Mouse (Mus musculus) gastrocnemius, postnatal 4 days (tissue): ENCODE results near the gene Pon1. TPM values are rescaled to one million over a fixed set of nuclear protein-coding genes. Genes with fewer than 3 reads are reported as not detected.

ENCODE experiments used
- DNase-seq, 2 experiments: peaks; one replicate each; pipeline ENCODE4 v3.0.0; 2021 to 2022; ENCODE audit warnings: low spot score in 2 of 2, mixed read lengths in 2 of 2
- total RNA-seq, 2 experiments: library from RNA; stranded (reverse); gene quantifications; 2 replicates each; pipeline ENCODE4 v1.2.3; 2021

Gene Pon1
- total RNA-seq, 2 experiments from 2014 or later, result 0.32 to 0.93 TPM

DNA sequence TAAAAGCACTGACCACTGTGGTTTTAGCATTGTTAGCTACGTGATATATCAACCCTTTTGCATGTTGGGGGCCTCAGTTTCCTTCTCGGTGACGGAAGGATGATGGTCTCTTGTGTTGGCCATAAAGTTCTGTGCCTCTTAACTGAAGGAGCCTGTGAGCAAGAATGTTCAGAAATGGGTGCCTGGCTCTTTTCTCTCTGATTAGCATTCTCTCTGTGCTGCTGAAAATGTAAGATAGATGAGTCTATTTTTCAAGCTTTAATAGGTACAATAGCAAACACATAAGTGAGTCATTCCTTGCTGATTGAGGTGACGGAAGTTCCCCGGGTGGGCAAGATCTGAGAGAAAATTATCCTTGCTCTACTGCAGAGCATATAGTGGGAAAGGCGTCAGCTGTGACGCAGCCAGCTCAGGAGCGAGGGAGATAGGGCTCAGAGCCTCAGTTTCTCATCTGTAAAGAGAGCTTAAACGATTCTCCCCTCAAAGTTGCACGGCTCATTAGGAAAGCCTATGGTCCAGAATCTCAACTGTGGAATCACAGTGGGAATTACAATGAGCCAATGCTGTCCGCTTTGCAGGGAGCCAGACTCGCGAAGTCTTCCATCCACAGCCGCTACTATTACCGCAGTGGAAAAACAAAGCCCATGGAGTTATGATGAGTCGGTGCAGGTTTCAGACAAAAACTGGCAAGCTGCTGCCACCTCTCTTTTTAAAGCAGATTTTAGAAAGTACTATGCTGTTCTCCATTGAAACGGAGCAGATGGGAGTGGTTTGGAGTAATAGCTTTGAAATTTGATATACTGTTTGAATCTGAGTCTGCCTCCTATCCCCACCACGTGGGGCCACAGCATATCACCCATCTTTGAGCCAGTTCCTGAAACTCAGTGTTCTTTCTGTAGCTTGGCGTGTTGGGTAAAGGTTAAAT, 15.5 kb downstream of the Pon1 start:
- DNase-seq, result no peak

- DNase-seq, result no peak
These were observed 19.4 kb downstream of the Pon1 start for GRCm38 (mm10) chr6:5174179-5174812.

- DNase-seq, result no peak
These were observed 21.2 kb downstream of the Pon1 start for GRCm38 (mm10) chr6:5172571-5172970.

DNA sequence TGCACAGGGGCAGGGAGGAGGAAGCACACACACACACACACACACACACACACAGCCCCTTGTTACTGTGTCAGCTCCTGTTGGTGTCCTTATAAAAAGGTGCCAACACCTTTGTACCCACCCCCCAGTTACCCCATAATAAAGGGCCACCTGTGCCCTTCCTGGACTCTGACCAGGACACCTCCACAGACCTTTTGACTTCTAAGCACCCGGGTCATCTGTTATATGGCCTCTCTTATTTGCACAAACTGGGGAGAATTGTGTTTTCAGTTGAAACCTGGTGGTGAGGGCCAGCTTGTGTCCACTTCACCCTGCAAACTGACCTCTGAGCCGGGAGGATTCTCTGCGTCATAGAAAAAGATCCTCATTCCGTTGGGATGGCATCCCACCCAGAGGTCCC, 22.3 kb downstream of the Pon1 start:
- DNase-seq, result no peak

GRCm38 (mm10) chr6:5168158-5168557, 25.6 kb downstream of the Pon1 start:
- DNase-seq, result no peak

DNA sequence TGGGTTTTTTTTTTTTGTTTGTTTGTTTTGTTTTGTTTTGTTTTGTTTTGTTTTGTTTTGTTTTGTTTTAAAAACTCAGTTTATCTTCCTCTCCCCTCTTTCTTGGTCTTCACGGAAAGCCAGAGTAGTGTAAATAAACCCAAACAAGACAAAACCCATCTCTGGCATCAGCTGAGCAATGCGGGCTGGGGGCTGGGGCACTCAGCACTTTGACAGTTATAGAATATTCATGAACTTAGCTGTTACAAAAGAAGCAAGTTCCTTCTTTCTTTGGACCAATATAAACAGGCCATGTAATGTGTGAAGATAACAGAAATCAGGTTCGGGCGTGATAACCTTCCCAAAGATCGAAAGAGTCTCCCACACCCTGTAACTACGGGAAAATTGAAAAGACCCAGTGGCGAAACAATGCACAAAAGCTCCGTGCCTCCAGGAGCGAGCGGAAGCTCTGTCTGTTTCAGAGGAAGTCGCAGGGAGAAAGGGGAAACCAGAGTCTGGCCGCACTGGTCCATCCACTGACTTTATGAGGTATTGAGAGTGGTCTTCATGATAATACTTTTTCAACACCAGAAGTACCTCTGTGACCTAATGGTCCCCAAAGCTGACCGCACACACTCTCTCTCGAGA, 26.6 kb downstream of the Pon1 start:
- no peak for DNase-seq

DNA sequence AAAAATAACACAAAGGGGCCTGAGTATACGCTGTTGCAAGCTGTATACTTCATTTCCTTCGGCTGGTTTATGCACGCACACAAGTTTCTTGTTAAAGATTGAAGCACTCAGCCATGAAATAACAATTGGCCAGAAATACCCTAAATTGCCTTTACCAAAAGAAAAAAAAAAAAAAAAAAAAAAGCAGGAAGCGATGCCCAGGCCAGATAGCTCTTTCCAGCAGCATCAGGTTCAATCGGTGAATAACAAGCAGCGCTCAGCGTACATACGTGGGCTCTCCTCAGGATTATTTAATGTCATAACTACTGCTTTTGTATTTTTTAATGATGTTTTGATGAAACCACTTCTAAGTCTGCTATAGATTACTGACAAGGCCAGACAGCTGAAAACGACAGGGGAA, 28.9 kb downstream of the Pon1 start:
- DNase-seq, result no peak

DNA sequence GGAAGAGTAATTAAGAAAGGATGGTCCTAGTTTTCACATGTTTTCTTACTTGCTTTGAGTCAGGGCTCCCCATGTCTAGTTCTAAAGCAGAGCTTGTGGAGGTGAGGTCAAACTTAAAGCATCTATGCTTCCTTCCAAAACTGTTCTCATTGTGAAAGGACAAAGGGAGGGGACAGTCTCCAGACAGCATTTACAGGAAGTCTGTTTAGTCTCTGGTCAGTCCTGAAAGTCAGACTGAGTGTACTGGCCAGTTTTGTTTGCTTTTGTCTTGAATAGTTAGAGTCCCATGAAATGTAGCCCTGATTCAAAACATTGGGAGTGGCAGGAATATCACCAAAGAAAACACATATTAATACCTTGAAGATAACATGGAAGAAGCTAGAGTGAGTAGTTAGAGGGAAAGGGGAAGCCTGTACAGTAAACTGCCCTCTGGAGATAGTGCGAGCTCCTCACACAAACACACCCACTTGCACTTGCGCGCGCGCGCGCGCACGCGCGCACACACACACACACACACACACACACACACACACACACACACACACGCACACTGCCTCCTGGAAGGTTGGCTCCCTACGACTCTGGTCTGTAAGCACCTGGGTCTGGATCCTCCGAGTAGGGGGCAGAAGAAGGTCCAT, 30.1 kb downstream of the Pon1 start:
- no peak for DNase-seq

DNA sequence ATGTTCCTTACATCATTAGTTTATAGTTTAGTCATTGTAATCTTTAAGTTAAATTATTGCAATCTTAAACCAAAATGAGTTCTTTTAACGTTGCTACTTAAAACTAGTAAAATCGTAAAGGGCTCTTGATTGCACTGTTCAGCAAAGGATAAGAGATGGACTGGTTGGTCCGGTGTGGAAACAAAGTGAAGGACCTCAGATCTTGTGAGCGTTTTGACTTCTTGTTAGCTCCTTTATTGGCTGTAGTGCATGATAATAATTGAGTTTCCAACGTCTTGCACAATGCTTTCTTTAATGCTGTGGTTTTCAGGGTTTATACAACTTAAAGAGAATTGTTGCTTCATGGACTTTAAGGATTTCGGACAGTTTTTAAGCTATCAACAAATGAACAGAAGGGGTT, 31.7 kb downstream of the Pon1 start:
- no peak for DNase-seq

DNA sequence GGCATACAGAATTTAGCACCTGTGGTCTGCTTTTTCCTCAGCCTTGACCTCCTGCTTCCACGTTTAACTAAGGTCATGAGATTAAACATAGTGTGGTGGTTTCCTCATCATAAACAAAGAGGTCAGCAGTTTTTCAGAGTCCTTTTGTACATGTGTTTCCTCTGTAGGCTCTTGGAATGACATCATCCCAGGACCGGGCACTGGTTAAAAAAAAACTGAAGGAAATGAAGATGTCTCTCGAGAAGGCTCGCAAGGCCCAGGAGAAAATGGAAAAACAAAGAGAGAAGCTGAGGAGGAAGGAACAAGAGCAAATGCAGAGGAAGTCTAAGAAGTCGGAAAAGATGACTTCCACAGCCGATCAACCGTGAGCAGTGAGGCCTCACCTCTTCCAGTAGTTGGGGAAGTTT, 34.4 kb downstream of the Pon1 start:
- DNase-seq, result no peak

DNA sequence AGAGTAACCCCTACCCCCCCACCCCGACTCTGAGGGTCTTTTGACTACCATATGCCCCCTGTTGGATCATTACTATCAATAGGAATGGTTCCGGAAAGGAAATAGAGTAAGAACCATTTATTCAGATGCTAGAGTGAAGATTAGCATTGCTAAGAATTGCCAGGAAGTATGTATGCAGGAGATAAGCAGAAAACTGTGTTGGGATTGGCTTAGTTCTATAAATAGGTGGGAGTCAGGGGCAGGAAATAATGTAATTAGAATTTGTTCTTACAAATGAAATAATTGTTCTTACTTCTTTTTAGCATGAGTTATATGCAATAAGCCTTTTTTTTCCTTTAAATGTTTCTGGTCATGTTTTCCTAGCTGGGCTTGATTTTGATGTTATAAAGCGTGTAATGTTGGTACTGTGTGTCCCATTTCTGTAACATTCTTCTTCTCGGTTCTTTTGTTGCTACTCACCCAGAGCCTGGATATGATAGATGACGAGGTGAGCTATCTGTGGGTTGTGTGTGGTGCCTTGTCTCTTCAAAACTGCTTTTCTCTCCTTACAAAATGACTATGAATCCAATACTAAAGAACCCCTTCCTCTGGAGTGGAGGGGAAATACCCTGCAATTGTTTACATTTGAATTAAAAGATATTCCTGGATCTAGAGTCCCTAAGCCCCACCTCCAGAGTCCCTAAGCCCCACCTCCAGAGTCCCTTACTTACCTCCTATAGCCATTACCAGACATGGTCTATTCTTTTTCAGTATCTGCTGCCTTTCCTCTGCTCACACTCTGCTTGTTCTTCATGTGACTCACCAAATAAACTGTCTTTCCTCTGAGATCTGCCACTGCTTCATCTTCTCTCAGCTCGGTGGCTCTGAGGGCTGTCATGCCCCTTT, 37.0 kb downstream of the Pon1 start:
- no peak for DNase-seq

DNA sequence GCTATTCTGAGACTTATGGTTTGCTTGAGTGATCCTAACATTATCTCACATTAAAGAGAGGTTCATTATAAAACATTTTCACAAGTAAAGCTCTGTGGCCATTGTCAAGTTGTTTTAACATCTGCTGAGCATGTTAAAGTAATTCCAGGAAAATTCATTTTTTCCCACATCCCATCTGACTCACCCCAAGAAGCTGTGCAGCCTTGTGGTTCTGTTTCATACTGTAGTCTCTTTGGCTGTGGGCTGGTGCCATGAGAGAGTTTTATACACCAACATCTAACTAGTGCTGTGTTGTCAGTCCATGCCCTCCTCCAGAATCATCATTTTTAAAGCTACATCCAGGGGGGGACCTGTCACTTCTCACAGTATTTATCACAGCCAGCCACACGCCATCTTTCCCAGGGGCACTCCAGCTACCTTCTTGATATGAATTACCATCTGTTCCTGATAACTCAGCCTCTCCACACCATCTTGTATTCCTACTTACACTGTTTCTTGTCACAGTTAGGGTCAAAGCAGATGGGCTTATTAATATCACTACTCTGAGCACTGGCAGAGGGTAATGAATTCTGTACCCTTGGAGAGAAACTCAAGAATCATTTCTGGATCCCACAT, 38.3 kb downstream of the Pon1 start:
- no peak for DNase-seq

GRCm38 (mm10) chr6:5154786-5155185, 39.0 kb downstream of the Pon1 start:
- DNase-seq, result no peak

DNA sequence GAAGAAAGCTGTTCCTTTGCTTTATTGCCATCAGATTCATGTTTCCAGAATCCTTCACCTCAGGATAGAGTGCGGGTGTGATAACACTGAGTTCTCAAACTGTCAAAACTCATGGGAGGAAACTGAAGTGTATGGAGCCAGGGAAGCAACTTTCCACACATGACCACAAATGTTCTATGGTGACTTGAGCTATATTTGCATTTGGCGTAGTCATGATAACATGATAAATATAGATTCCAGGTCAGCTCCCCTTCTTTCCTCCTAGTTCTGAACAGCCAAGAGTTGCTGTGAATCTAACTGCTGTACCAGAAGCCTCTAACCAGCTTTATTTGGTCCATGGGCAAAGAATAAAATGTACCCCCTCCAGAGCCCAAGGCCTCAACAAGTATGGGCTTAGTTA, 41.6 kb downstream of the Pon1 start:
- DNase-seq, result no peak

GRCm38 (mm10) chr6:5151171-5151570, 42.6 kb downstream of the Pon1 start:
- DNase-seq, result peak in 1 of 2 experiments; percentile 17

DNA sequence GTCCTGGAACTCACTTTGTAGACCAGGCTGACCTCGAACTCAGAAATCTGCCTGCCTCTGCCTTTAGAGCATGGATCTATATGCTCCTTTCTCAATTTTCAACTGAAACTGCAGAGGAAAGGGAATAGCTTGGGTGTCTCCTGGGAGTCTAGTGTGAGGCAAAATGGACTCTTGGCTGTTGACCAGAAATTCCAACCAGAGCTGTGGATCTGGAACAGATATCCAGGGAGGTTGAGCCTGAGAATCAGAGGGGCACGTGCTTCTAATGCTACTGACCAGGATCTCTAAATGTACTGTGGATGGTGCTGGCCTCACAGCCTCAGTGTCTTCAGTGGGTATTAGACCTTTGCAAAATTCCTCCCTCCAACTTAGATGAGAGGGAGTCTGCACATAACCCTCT, 43.8 kb downstream of the Pon1 start:
- no peak for DNase-seq

DNA sequence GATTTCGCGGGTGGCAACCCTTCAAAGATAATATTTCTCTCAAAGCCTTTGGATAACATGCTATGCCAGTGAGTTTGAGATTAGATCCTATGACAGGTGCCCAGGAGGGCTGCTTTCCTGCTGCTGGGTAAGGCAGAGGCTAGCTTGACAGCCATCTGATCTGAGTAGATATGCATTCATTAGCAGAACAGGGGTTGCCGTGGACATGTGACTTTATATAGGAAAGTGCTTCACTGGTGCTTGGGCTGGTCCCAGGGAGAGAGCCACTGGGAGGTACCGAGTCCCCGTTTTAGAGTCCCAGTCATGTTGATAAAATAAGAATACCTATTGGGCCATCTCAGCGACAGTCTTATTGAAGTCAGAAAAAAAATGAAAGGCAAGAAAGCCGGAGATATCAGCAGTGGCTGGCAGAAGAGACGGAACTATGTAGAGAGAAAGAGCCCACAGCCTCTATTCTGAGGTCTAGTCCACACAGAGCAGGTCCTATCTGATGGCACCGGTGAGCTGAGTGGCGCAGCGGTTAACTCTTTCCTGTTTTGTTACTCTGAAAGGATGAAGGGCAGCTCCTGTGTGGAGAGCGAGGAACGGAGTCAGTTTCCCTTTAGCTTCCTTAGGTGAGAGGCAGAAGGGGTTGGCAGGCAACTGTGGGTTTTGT, 46.1 kb downstream of the Pon1 start:
- DNase-seq, result no peak

DNA sequence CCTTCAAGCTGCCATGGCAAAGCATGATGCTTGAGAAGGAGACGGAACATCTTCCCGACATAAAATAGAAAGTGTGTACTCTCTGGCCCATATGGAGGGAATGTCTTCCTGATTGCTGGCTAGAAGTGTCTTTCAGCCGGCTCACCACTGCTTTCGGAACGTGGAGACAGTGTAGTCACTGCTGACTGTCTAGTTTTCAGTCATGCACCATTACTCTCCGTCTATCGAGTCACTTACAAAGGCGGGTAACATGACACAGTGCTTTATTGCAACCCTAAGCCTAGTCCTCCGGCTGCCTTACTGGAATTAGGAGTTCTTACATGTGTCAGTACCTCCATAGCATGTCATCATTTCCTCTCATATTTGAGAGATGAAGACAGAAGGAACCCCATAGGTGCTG, 54.1 kb downstream of the Pon1 start:
- DNase-seq, result no peak

GRCm38 (mm10) chr6:5138875-5139631, 54.7 kb downstream of the Pon1 start:
- no peak for DNase-seq
